Mouse (Mus musculus) limb, embryonic 14.5 days (tissue): Measurements from ENCODE around the gene Rgs14. TPM values are rescaled to one million over a fixed set of nuclear protein-coding genes. Genes with fewer than 3 reads are reported as not detected.

Source experiments
- ATAC-seq: fragments of 200-750 bp; cut with Nextera tagmentation; 2 replicates; pipeline ENCODE4 v1.8.0; 2017; ENCODE audit warnings: low read depth, moderate number of reproducible peaks, moderate TSS enrichment; ENCODE audit not compliant: low FRiP score
- DNase-seq: peaks from one replicate; pipeline ENCODE4 v3.0.0-alpha.2; 2015; ENCODE audit warnings: low spot score
- H3K27ac ChIP-seq: fragments of 300-500 bp; sonication (generic); replicated peaks from 2 replicates; pipeline ENCODE4 v1.5.1; 2014; ENCODE audit warnings: low read depth, mild to moderate bottlenecking, low read length, moderate library complexity, mixed read lengths
- H3K27me3 ChIP-seq: fragments of 300-500 bp; sonication (generic); 2 replicates; pipeline ENCODE4 v1.6.1; 2014; ENCODE audit warnings: low read length, mixed read lengths; ENCODE audit not compliant: control insufficient read depth, insufficient read depth
- H3K36me3 ChIP-seq: fragments of 300-500 bp; sonication (generic); 2 replicates; pipeline ENCODE4 v1.6.1; 2014; ENCODE audit warnings: mild to moderate bottlenecking, low read length, moderate library complexity, mixed read lengths; ENCODE audit not compliant: control insufficient read depth, insufficient read depth
- H3K4me1 ChIP-seq: fragments of 300-500 bp; sonication (generic); 2 replicates; pipeline ENCODE4 v1.6.1; 2014; ENCODE audit warnings: antibody characterized with exemption, low read length, mixed read lengths; ENCODE audit not compliant: control insufficient read depth, insufficient read depth
- H3K4me2 ChIP-seq: fragments of 300-500 bp; sonication (generic); replicated peaks from 2 replicates; pipeline ENCODE4 v1.6.1; 2014; ENCODE audit warnings: low read depth, mild to moderate bottlenecking, low read length, moderate library complexity; ENCODE audit not compliant: severe bottlenecking
- H3K4me3 ChIP-seq: fragments of 300-500 bp; sonication (generic); replicated peaks from 2 replicates; pipeline ENCODE4 v1.5.1; 2014; ENCODE audit warnings: low read length
- H3K9ac ChIP-seq: fragments of 300-500 bp; sonication (generic); 2 replicates; pipeline ENCODE4 v1.6.1; 2014; ENCODE audit warnings: mild to moderate bottlenecking, low read depth, low read length, moderate library complexity; ENCODE audit not compliant: severe bottlenecking
- H3K9me3 ChIP-seq: fragments of 300-500 bp; sonication (generic); 2 replicates; pipeline ENCODE4 v1.6.1; 2016; ENCODE audit warnings: low read length; ENCODE audit not compliant: control insufficient read depth
- POLR2A ChIP-seq: fragments of 200-500 bp; IDR thresholded peaks from 2 replicates; pipeline ENCODE4 v1.8.0; 2012; ENCODE audit warnings: inconsistent platforms, mild to moderate bottlenecking, moderate library complexity, borderline replicate concordance; ENCODE audit not compliant: insufficient read depth, insufficient read length; ENCODE audit errors: extremely low read depth
- WGBS: fragments of 180-500 bp; shearing (Covaris S2); extraction: QIAGEN DNeasy Blood & Tissue Kit; methylation state at CpG from one replicate; pipeline ENCODE4 v1.1.7; 2014; 5-methylcytosine and 5-hydroxymethylcytosine counted together
- polyA plus RNA-seq, 2 experiments: library from polyadenylated mRNA; depleted of rRNA in 1 of 2; stranded (reverse) in 1 of 2; unstranded in 1 of 2; fragments of >200 nt; fragmentation: Nextera tagmentation in 1 of 2; extraction: Ambion mirVana in 1 of 2; gene quantifications; 2 replicates each; pipeline versions ENCODE4 v1.2.1 to v1.2.3; 2012 to 2014

Gene Rgs14
- polyA plus RNA-seq, 2 experiments, result 1.8 to 2.4 TPM

DNA sequence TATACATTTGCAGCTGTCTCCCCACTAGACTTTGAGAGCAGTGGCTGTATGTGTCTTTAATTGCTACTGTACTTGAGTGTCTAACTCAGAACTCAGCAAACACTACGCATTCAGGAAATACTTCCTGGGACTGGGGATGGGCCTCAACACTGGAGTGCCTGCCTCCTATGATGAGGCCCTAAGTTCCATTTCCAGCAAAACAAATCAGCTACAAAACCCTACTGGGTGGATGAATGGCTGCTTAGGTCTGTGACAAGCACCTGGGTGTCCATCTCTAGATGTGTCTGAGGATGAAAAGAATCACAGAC lies 30.5 kb downstream of the Rgs14 start:
- no peak overlapping the region for H3K9ac ChIP-seq
- WGBS, result 74% methylated on average over 1 of the region's 1 CpGs
- DNase-seq, result no peak
- no peaks in the 10 kb centered on the region for H3K27me3 ChIP-seq
- no peak overlapping the region for H3K4me2 ChIP-seq
- no peak for ATAC-seq
- H3K36me3 ChIP-seq, result no peaks in the 10 kb centered on the region
- H3K4me1 ChIP-seq, result no peaks in the 10 kb centered on the region
- no peak overlapping the region for H3K27ac ChIP-seq
- no peaks in the 10 kb centered on the region for H3K9me3 ChIP-seq
- TF ChIP-seq POLR2A, result no peak
- H3K4me3 ChIP-seq, result no peak overlapping the region

DNA sequence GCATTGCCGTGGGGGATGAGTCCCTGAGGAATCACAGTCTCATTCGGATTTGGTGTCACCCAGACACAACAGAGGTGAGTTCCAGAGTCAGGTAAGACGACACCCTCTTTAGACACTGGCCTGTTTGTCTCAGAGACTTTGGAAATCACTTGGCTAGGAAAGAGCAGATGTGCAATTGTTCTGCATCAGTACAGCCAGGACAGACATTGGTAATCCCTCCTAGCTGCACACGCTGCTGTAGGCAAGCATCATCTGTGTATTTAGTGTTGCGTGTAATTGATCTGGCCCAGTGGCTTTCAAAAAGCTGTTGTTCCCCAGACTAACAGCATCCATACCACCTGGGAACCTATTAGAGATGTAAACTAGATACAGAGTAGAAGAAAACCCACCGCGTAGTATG lies 33.7 kb downstream of the Rgs14 start:
- no peak overlapping the region for H3K9ac ChIP-seq
- H3K4me3 ChIP-seq, result no peak overlapping the region
- 76% methylated on average over 7 of the region's 7 CpGs for WGBS
- DNase-seq (no peak), ATAC-seq (no peak)
- no peak for TF ChIP-seq POLR2A
- H3K36me3 ChIP-seq, result no peaks in the 10 kb centered on the region
- H3K27me3 ChIP-seq, result no peaks in the 10 kb centered on the region
- H3K4me2 ChIP-seq, result no peak overlapping the region
- H3K4me1 ChIP-seq, result peaks cover 3% of the 10 kb centered on the region
- H3K9me3 ChIP-seq, result no peaks in the 10 kb centered on the region
- no peak overlapping the region for H3K27ac ChIP-seq

- no peak overlapping the region for H3K4me2 ChIP-seq
- ATAC-seq (no peak), DNase-seq (no peak)
- 60% methylated on average over 15 of the region's 15 CpGs for WGBS
- peaks cover 3% of the 10 kb centered on the region for H3K4me1 ChIP-seq
- TF ChIP-seq POLR2A, result no peak
- H3K27ac ChIP-seq, result no peak overlapping the region
- no peaks in the 10 kb centered on the region for H3K27me3 ChIP-seq
- no peaks in the 10 kb centered on the region for H3K9me3 ChIP-seq
- no peak overlapping the region for H3K4me3 ChIP-seq
- H3K9ac ChIP-seq, result no peak overlapping the region
- no peaks in the 10 kb centered on the region for H3K36me3 ChIP-seq
These were observed 34.7 kb downstream of the Rgs14 start for GRCm38 (mm10) chr13:55403935-55404852.

DNA sequence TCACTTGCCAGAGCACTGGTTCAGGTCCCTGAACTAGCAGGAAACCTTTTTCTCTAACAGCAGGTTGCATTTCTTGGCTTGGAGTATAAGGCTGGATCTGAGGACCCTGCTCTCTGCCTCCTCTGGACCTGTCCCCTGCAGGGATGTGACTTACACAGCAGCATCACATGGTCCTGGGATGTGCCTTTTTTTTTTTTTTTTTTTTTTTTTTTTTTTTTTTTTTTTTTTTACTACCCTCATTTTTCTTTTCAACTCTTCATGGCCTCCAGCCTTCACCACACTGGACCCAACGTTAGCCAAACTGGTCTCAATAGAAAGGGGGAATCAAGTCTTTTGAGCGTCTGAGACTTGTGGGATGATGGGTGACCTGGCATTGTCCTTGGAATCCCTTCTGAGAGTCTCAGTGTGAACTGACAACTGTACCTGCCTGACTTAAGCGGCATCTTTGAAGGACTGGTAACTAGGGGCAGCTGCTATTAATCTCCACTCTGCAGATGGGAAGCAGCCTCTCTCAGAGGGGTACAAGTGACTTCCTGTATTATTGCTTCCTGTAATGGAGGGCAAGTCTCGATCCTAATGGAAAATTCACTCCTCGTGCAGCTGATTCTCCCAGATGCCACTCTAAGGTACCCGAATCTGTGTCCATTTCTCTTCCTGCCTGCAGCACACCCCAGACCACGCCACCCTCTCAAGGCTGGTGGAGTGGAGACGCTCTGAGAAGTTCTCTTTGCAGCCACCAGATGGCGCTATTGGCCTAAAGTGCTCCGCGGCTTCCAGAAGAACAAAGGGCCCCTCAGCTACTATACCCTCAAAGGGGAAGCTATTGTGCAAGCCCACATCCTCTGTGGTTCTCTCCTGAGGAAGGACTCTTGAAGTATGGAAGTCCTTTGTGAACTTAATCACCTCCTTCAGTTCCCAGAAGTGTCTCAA lies 35.6 kb downstream of the Rgs14 start:
- no peak for TF ChIP-seq POLR2A
- DNase-seq, result peak; percentile 81
- no peak overlapping the region for H3K4me3 ChIP-seq
- H3K4me1 ChIP-seq, result peaks cover 3% of the 10 kb centered on the region
- peak; percentile 91 for ATAC-seq
- peak overlapping the region; percentile 38; the same call in 1 of the 2 replicates for H3K9ac ChIP-seq
- H3K27me3 ChIP-seq, result no peaks in the 10 kb centered on the region
- no peaks in the 10 kb centered on the region for H3K36me3 ChIP-seq
- no peak overlapping the region; the same call in 1 of the 2 replicates for H3K27ac ChIP-seq
- no peaks in the 10 kb centered on the region for H3K9me3 ChIP-seq
- peak overlapping the region; percentile 30; the same call in 1 of the 2 replicates for H3K4me2 ChIP-seq
- WGBS, result 9% methylated on average over 11 of the region's 11 CpGs

DNA sequence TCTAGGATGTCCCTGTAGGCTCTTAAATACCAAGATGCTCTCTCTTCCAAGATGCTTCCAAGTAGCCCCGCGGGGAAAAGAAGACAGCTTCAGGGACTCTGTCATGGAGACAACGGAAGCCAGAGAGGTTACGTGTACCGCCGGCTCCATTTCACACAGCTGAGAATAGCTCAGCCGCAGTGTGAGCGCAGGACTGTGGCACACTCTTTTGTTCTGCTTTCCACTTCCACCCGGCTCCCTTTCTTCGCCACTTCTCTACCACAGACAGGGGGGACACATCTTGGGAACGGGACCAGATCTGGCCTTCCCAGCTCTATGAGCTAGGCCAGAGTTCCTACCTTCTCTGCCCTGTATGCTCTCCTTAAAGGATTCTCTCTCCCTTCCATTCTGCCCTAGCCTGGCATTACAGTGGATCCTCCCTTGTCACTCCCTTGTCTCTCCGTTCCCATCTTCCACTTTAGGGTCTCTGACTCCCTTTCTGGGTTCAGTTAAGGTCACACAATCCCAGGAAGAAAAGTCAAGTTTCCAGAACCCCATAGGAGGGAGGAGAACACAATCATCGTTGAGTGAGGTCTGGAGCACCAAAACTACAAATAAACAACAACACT lies 36.4 kb downstream of the Rgs14 start:
- no peaks in the 10 kb centered on the region for H3K27me3 ChIP-seq
- no peak overlapping the region for H3K4me2 ChIP-seq
- H3K36me3 ChIP-seq, result no peaks in the 10 kb centered on the region
- peaks cover 3% of the 10 kb centered on the region for H3K4me1 ChIP-seq
- H3K4me3 ChIP-seq, result no peak overlapping the region
- no peaks in the 10 kb centered on the region for H3K9me3 ChIP-seq
- DNase-seq (no peak), ATAC-seq (peak; percentile 3; the same call in 1 of the 2 replicates)
- 0 out of 2 replicates have a peak overlapping the region, but pooled peaks have one; percentile 21 for H3K9ac ChIP-seq
- TF ChIP-seq POLR2A, result no peak
- 76% methylated on average over 13 of the region's 13 CpGs for WGBS
- no peak overlapping the region; the same call in 1 of the 2 replicates for H3K27ac ChIP-seq
